Mouse (Mus musculus) ES-E14 (cell line): Measurements from ENCODE around the gene Nmnat2. TPM values are rescaled to one million over a fixed set of nuclear protein-coding genes. Genes with fewer than 3 reads are reported as not detected.
A peak's percentile ranks its signal among the peaks of the same experiment; 100 is the strongest.

Experiments used
- DNase-seq: peaks from one replicate; pipeline ENCODE4 v3.0.0-alpha.2; 2013; ENCODE audit warnings: low read depth, low spot score
- H3K27ac ChIP-seq: 2 replicates; pipeline ENCODE4 v1.5.1; 2012; ENCODE audit warnings: low read depth, mild to moderate bottlenecking, low read length, moderate library complexity, mixed read lengths; ENCODE audit not compliant: poor library complexity, insufficient read depth, severe bottlenecking
- H3K36me3 ChIP-seq: 2 replicates; pipeline ENCODE4 v1.6.1; 2012; ENCODE audit warnings: mild to moderate bottlenecking, low read length, moderate library complexity, mixed read lengths; ENCODE audit not compliant: control insufficient read depth, poor library complexity, insufficient read depth, severe bottlenecking
- H3K4me1 ChIP-seq, 2 experiments: fragments of 150-350 bp in 1 of 2; sonication (generic) in 1 of 2; 2 replicates each; pipeline ENCODE4 v1.6.1; 2012; ENCODE audit warnings: low read length in 2 of 2, mild to moderate bottlenecking in 1 of 2, mixed read lengths in 1 of 2; ENCODE audit not compliant: control insufficient read depth in 2 of 2, insufficient read depth in 2 of 2, poor library complexity in 1 of 2
- H3K4me3 ChIP-seq, 2 experiments: fragments of 150-350 bp in 1 of 2; sonication (generic) in 1 of 2; 2 replicates each; pipeline ENCODE4 v1.5.1; 2012; ENCODE audit warnings: low read length in 2 of 2, low read depth in 1 of 2, mild to moderate bottlenecking in 1 of 2, mixed read lengths in 1 of 2; ENCODE audit not compliant: insufficient read depth in 1 of 2, poor library complexity in 1 of 2, severe bottlenecking in 1 of 2
- H3K9ac ChIP-seq: 2 replicates; pipeline ENCODE4 v1.6.1; 2012; ENCODE audit warnings: low read depth, mild to moderate bottlenecking, low read length, mixed read lengths; ENCODE audit not compliant: poor library complexity, insufficient read depth, severe bottlenecking
- H3K9me3 ChIP-seq: fragments of 150-350 bp; sonication (generic); 2 replicates; pipeline ENCODE4 v1.6.1; 2012; ENCODE audit warnings: low read depth, mild to moderate bottlenecking, low read length; ENCODE audit not compliant: control insufficient read depth, insufficient read depth
- CHD2 ChIP-seq: IDR thresholded peaks from 2 replicates; pipeline ENCODE4 v1.6.1; 2014; ENCODE audit warnings: mild to moderate bottlenecking, low read depth, low read length, inconsistent platforms
- HCFC1 ChIP-seq: IDR thresholded peaks from 2 replicates; pipeline ENCODE4 v1.6.1; 2012; ENCODE audit warnings: low read length, inconsistent platforms, borderline replicate concordance; ENCODE audit not compliant: insufficient read depth
- MAFK ChIP-seq: IDR thresholded peaks from 2 replicates; pipeline ENCODE4 v1.6.1; 2014; ENCODE audit warnings: mild to moderate bottlenecking, low read depth, low read length, inconsistent platforms; ENCODE audit not compliant: insufficient read depth
- ZC3H11A ChIP-seq: IDR thresholded peaks from 2 replicates; pipeline ENCODE4 v1.6.1; 2012; ENCODE audit warnings: low read depth, mild to moderate bottlenecking, inconsistent platforms, low read length, borderline replicate concordance
- ZNF384 ChIP-seq: IDR thresholded peaks from 2 replicates; pipeline ENCODE4 v1.6.1; 2012; ENCODE audit warnings: low read depth, low read length, inconsistent platforms
- in situ Hi-C, 2 experiments: fragments of 600-800 bp; cut with MboI; formaldehyde crosslinking; loops; one replicate each; pipeline ENCODE4 v1.15.1; 2025; ENCODE audit warnings: low sequenced_read_pairs in 2 of 2, inconsistent platforms in 1 of 2; ENCODE audit not compliant: unreplicated experiment in 2 of 2
- total RNA-seq: library from RNA; depleted of rRNA; stranded (reverse); fragments of 300-350 nt; gene quantifications from 2 replicates; pipeline ENCODE4 v1.2.3, GENCODE M21; 2012

Gene Nmnat2
- total RNA-seq, 1 experiment = 24.8 TPM

DNA sequence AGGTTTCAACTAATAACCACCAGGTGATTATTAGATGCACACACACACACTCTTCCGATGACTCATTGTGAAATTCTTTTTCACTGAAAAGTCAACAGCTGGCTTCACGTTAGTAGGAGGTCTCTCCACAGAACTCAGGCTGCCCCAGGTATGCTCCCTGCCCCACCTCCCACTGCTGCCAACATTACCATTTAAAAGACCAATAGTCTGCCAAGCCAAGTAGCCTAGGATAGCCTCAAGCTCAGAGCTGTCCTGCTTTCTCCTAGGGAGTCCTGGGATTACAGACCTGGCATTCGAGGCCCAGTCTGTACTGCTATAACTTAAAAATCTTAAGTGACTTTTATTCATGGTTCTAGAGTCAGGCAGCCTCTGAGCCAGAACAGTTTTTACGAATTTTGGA lies 37.2 kb upstream of the Nmnat2 start:
- Histone ChIP-seq H3K27ac (peak overlapping the region; percentile 87; the same call in 1 of the 2 replicates), H3K4me1 (peaks cover 14 to 19% of the 10 kb centered on the region in 2 experiments), H3K9me3 (no peaks in the 10 kb centered on the region), H3K36me3 (no peaks in the 10 kb centered on the region), H3K4me3 (no peak overlapping the region), H3K9ac (no peak overlapping the region)
- in situ Hi-C loops = no loop called here
- TF ChIP-seq ZNF384 = no peak
- 0 out of 2 replicates have a peak, but pooled peaks have one; percentile 7 for TF ChIP-seq MAFK
- no peak for TF ChIP-seq CHD2
- no peak for DNase-seq

GRCm38 (mm10) chr1:152921786-152922185 lies 33.0 kb upstream of the Nmnat2 start:
- Histone ChIP-seq H3K4me3 (no peak overlapping the region), H3K9me3 (no peaks in the 10 kb centered on the region), H3K27ac (no peak overlapping the region), H3K9ac (no peak overlapping the region), H3K36me3 (no peaks in the 10 kb centered on the region), H3K4me1 (peaks cover 7 to 9% of the 10 kb centered on the region in 2 experiments)
- in situ Hi-C loops = no loop called here
- no peak for DNase-seq
- TF ChIP-seq CHD2 (no peak), MAFK (no peak), ZC3H11A (no peak), HCFC1 (no peak), ZNF384 (no peak)

GRCm38 (mm10) chr1:152933962-152934361 lies 20.8 kb upstream of the Nmnat2 start:
- DNase-seq = no peak
- Histone ChIP-seq H3K9ac (no peak overlapping the region), H3K4me3 (no peak overlapping the region), H3K36me3 (no peaks in the 10 kb centered on the region), H3K27ac (no peak overlapping the region), H3K9me3 (no peaks in the 10 kb centered on the region), H3K4me1 (peaks cover 2 to 10% of the 10 kb centered on the region in 2 experiments; a peak in 2 of 4 replicates)
- TF ChIP-seq MAFK (no peak), CHD2 (no peak), ZNF384 (no peak), ZC3H11A (no peak)
- in situ Hi-C loops = no loop called here

DNA sequence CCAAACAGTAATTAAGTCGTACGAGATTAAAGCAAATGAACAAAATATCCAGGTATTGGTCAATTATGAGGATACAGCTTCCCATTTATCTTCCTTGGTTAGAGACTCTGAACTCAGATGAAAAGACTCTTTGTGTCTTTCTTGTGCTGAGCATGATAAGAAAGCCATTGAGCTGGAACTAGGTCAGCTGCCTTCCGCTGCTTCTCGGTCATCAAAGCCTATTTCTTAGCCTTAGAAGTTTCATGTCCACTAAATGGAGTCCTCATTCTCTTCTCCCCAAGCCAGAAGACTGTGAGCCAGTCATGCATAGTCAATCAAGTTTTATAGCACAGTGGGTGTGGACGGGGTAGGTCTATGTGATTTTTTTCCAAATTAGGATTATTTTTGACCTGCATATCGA lies 19.3 kb upstream of the Nmnat2 start:
- in situ Hi-C loops = no loop called here
- no peaks in the 10 kb centered on the region for H3K36me3 ChIP-seq
- H3K27ac ChIP-seq = no peak overlapping the region
- no peak overlapping the region for H3K4me3 ChIP-seq
- no peak for TF ChIP-seq ZC3H11A
- TF ChIP-seq CHD2 = no peak
- no peak for TF ChIP-seq MAFK
- no peak for TF ChIP-seq HCFC1
- no peak for TF ChIP-seq ZNF384
- H3K9ac ChIP-seq = no peak overlapping the region
- peaks cover 2 to 10% of the 10 kb centered on the region in 2 experiments; a peak in 2 of 4 replicates for H3K4me1 ChIP-seq
- no peak for DNase-seq
- no peaks in the 10 kb centered on the region for H3K9me3 ChIP-seq

- TF ChIP-seq ZC3H11A = no peak
- no peak for TF ChIP-seq HCFC1
- no peak for TF ChIP-seq MAFK
- TF ChIP-seq ZNF384 = no peak
- no peak for TF ChIP-seq CHD2
- Histone ChIP-seq H3K4me1 (peaks cover 2 to 10% of the 10 kb centered on the region in 2 experiments; a peak in 2 of 4 replicates), H3K36me3 (no peaks in the 10 kb centered on the region), H3K27ac (no peak overlapping the region), H3K9ac (no peak overlapping the region), H3K9me3 (no peaks in the 10 kb centered on the region), H3K4me3 (no peak overlapping the region)
- no peak for DNase-seq
- in situ Hi-C loops = no loop called here
Measured at GRCm38 (mm10) chr1:152936365-152936764, 18.4 kb upstream of the Nmnat2 start.
